Mouse (Mus musculus) forebrain, postnatal 0 days (tissue): ENCODE measurements around the gene Sgms1. TPM values are rescaled to one million over a fixed set of nuclear protein-coding genes. Genes with fewer than 3 reads are reported as not detected.

Experiments used
- ATAC-seq: fragments of 200-750 bp; cut with Nextera tagmentation; 2 replicates; pipeline ENCODE4 v1.8.0; 2017; ENCODE audit warnings: mild to moderate bottlenecking, moderate library complexity
- DNase-seq: peaks from one replicate; pipeline ENCODE4 v3.0.0-alpha.2; 2015
- H3K27ac ChIP-seq: fragments of 300-500 bp; sonication (generic); 2 replicates; pipeline ENCODE4 v1.5.1; 2014; ENCODE audit warnings: low read depth, mild to moderate bottlenecking, antibody characterized with exemption, low read length, moderate library complexity, mixed read lengths
- H3K27me3 ChIP-seq: fragments of 300-500 bp; sonication (generic); 2 replicates; pipeline ENCODE4 v1.6.1; 2014; ENCODE audit warnings: mild to moderate bottlenecking, low read length, mixed read lengths; ENCODE audit not compliant: insufficient read depth
- H3K36me3 ChIP-seq: fragments of 300-500 bp; sonication (generic); 2 replicates; pipeline ENCODE4 v1.6.1; 2014; ENCODE audit warnings: mild to moderate bottlenecking, moderate library complexity; ENCODE audit not compliant: insufficient read depth
- H3K4me1 ChIP-seq: fragments of 300-500 bp; sonication (generic); 2 replicates; pipeline ENCODE4 v1.6.1; 2014; ENCODE audit warnings: antibody characterized with exemption; ENCODE audit not compliant: insufficient read depth
- H3K4me2 ChIP-seq: fragments of 300-500 bp; sonication (generic); 2 replicates; pipeline ENCODE4 v1.6.1; 2014; ENCODE audit warnings: low read depth, mild to moderate bottlenecking, moderate library complexity
- H3K4me3 ChIP-seq: fragments of 300-500 bp; sonication (generic); 2 replicates; pipeline ENCODE4 v1.5.1; 2014; ENCODE audit warnings: low read depth, low read length, mixed read lengths
- H3K9ac ChIP-seq: fragments of 300-500 bp; sonication (generic); 2 replicates; pipeline ENCODE4 v1.6.1; 2014; ENCODE audit warnings: mild to moderate bottlenecking
- H3K9me3 ChIP-seq: fragments of 300-500 bp; sonication (generic); 2 replicates; pipeline ENCODE4 v1.6.1; 2016; ENCODE audit warnings: low read length
- CTCF ChIP-seq: sonication (generic); IDR thresholded peaks from 2 replicates; pipeline ENCODE4 v1.5.1; 2016; ENCODE audit warnings: antibody characterized with exemption, control low read depth, low read depth
- WGBS: fragments of 180-500 bp; shearing (Covaris S2); extraction: QIAGEN DNeasy Blood & Tissue Kit; methylation state at CpG from one replicate; pipeline ENCODE4 v1.1.7; 2014; 5-methylcytosine and 5-hydroxymethylcytosine counted together
- polyA plus RNA-seq: library from polyadenylated mRNA; unstranded; fragments of >200 nt; fragmentation: Nextera tagmentation; extraction: Ambion mirVana; gene quantifications from 2 replicates; pipeline ENCODE4 v1.2.1, GENCODE M21; 2015
- total RNA-seq: library from RNA; depleted of rRNA; stranded (reverse); fragments of >200 nt; gene quantifications from 2 replicates; pipeline ENCODE4 v1.2.3, GENCODE M21; 2014

The Sgms1 gene
- total and polyA plus RNA-seq, 2 experiments from 2014 or later: 17.0 to 27.2 TPM

- H3K27me3 ChIP-seq: no peaks in the 10 kb centered on the region
- no peak overlapping the region for H3K4me3 ChIP-seq
- ATAC-seq (no peak), DNase-seq (no peak)
- 66% methylated on average over 7 of the region's 7 CpGs for WGBS
- no peak for TF ChIP-seq CTCF
- no peaks in the 10 kb centered on the region for H3K9me3 ChIP-seq
- no peak overlapping the region for H3K9ac ChIP-seq
- H3K4me1 ChIP-seq: no peaks in the 10 kb centered on the region
- no peak overlapping the region for H3K27ac ChIP-seq
- no peaks in the 10 kb centered on the region for H3K36me3 ChIP-seq
- H3K4me2 ChIP-seq: no peak overlapping the region
Observed at GRCm38 (mm10) chr19:32406717-32407116, 17.2 kb upstream of the Sgms1 start.

GRCm38 (mm10) chr19:32404386-32404785 lies 14.9 kb upstream of the Sgms1 start:
- no peak for DNase-seq
- Histone ChIP-seq H3K27ac (no peak overlapping the region), H3K4me1 (no peaks in the 10 kb centered on the region), H3K4me2 (no peak overlapping the region), H3K9me3 (no peaks in the 10 kb centered on the region), H3K27me3 (no peaks in the 10 kb centered on the region), H3K36me3 (no peaks in the 10 kb centered on the region), H3K9ac (no peak overlapping the region), H3K4me3 (no peak overlapping the region)
- 73% methylated on average over 5 of the region's 5 CpGs for WGBS
- no peak for TF ChIP-seq CTCF
- ATAC-seq: no peak

- ATAC-seq (no peak), DNase-seq (no peak)
- H3K4me2 ChIP-seq: no peak overlapping the region
- TF ChIP-seq CTCF: no peak
- no peaks in the 10 kb centered on the region for H3K4me1 ChIP-seq
- no peak overlapping the region for H3K9ac ChIP-seq
- no peaks in the 10 kb centered on the region for H3K27me3 ChIP-seq
- H3K9me3 ChIP-seq: no peaks in the 10 kb centered on the region
- no peak overlapping the region for H3K4me3 ChIP-seq
- no peak overlapping the region for H3K27ac ChIP-seq
- H3K36me3 ChIP-seq: no peaks in the 10 kb centered on the region
- WGBS: 86% methylated on average over 5 of the region's 5 CpGs
Observed at GRCm38 (mm10) chr19:32403834-32404233, 14.3 kb upstream of the Sgms1 start.

GRCm38 (mm10) chr19:32398491-32398890 lies 9.0 kb upstream of the Sgms1 start:
- H3K4me2 ChIP-seq: no peak overlapping the region
- 82% methylated on average over 5 of the region's 5 CpGs for WGBS
- H3K27ac ChIP-seq: no peak overlapping the region
- H3K9ac ChIP-seq: no peak overlapping the region
- H3K4me3 ChIP-seq: no peak overlapping the region
- DNase-seq (no peak), ATAC-seq (no peak)
- no peaks in the 10 kb centered on the region for H3K9me3 ChIP-seq
- H3K36me3 ChIP-seq: no peaks in the 10 kb centered on the region
- no peaks in the 10 kb centered on the region for H3K27me3 ChIP-seq
- TF ChIP-seq CTCF: no peak
- H3K4me1 ChIP-seq: no peaks in the 10 kb centered on the region

- H3K4me3 ChIP-seq: no peak overlapping the region
- no peak overlapping the region for H3K9ac ChIP-seq
- no peaks in the 10 kb centered on the region for H3K27me3 ChIP-seq
- no peaks in the 10 kb centered on the region for H3K9me3 ChIP-seq
- H3K4me2 ChIP-seq: no peak overlapping the region
- H3K4me1 ChIP-seq: no peaks in the 10 kb centered on the region
- DNase-seq (no peak), ATAC-seq (no peak)
- no peak overlapping the region for H3K27ac ChIP-seq
- TF ChIP-seq CTCF: no peak
- H3K36me3 ChIP-seq: no peaks in the 10 kb centered on the region
- 90% methylated on average over 6 of the region's 6 CpGs for WGBS
Observed at GRCm38 (mm10) chr19:32396303-32396702, 6.8 kb upstream of the Sgms1 start.

GRCm38 (mm10) chr19:32394825-32395224 lies 5.3 kb upstream of the Sgms1 start:
- TF ChIP-seq CTCF: no peak
- no peak for ATAC-seq
- Histone ChIP-seq H3K9me3 (no peaks in the 10 kb centered on the region), H3K4me2 (no peak overlapping the region), H3K4me1 (no peaks in the 10 kb centered on the region), H3K27me3 (no peaks in the 10 kb centered on the region), H3K9ac (no peak overlapping the region), H3K4me3 (no peak overlapping the region), H3K36me3 (no peaks in the 10 kb centered on the region), H3K27ac (no peak overlapping the region)
- WGBS: 90% methylated on average over 13 of the region's 13 CpGs
- DNase-seq: no peak

- no peak overlapping the region for H3K4me2 ChIP-seq
- no peak for TF ChIP-seq CTCF
- DNase-seq (no peak), ATAC-seq (no peak)
- no peak overlapping the region for H3K27ac ChIP-seq
- 94% methylated on average over 8 of the region's 8 CpGs for WGBS
- H3K9me3 ChIP-seq: no peaks in the 10 kb centered on the region
- H3K27me3 ChIP-seq: no peaks in the 10 kb centered on the region
- H3K4me3 ChIP-seq: no peak overlapping the region
- H3K4me1 ChIP-seq: no peaks in the 10 kb centered on the region
- no peaks in the 10 kb centered on the region for H3K36me3 ChIP-seq
- no peak overlapping the region for H3K9ac ChIP-seq
Observed at GRCm38 (mm10) chr19:32393758-32394450, 4.4 kb upstream of the Sgms1 start.
